Mouse (Mus musculus) C2C12 (cell line): ENCODE data around the gene Smarcb1.

Experiments
- CEBPB ChIP-seq: IDR thresholded peaks from one replicate; pipeline ENCODE4 v1.6.1; 2011; ENCODE audit warnings: low read depth, mild to moderate bottlenecking, control low read depth, moderate library complexity
- CTCF ChIP-seq: IDR thresholded peaks from one replicate; pipeline ENCODE4 v1.5.1; 2011; ENCODE audit not compliant: control insufficient read depth, insufficient read depth, insufficient read length
- MYOD1 ChIP-seq: IDR thresholded peaks from one replicate; pipeline ENCODE4 v1.6.1; 2011; ENCODE audit warnings: low read depth; ENCODE audit not compliant: control insufficient read depth, insufficient read length
- MYOG ChIP-seq: IDR thresholded peaks from one replicate; pipeline ENCODE4 v1.6.1; 2011; ENCODE audit not compliant: control insufficient read depth, insufficient read length; ENCODE audit errors: extremely low read depth
- USF1 ChIP-seq: IDR thresholded peaks from one replicate; pipeline ENCODE4 v1.6.1; 2011; ENCODE audit warnings: low read depth, mild to moderate bottlenecking, control low read depth, moderate library complexity

- TF ChIP-seq CTCF (no peak), MYOG (no peak), MYOD1 (no peak), CEBPB (no peak), USF1 (no peak)
Observed at GRCm38 (mm10) chr10:75880771-75881577, 40.4 kb downstream of the Smarcb1 start.
